Mouse (Mus musculus): ENCODE measurements around the gene Morf4l1.
A peak's percentile ranks its signal among the peaks of the same experiment; 100 is the strongest.
"Not testable (repeated sequence)": the region's sequence is repeated elsewhere in the genome, so short reads cannot be mapped to it uniquely, and the experiment has no call there.

Morf4l1 gene

GRCm38 (mm10) chr9:90113651-90114566, 665 bp downstream of the Morf4l1 start:
- peak; percentile 92 to 93 for DNase-seq (ENCODE audit: low spot score in 2 of 2)

GRCm38 (mm10) chr9:90113151-90113550, 1.4 kb downstream of the Morf4l1 start:
- no peak for DNase-seq (ENCODE audit: low spot score in 2 of 2)

GRCm38 (mm10) chr9:90109386-90109785, 5.2 kb downstream of the Morf4l1 start:
- DNase-seq (ENCODE audit: low spot score in 2 of 2) = no peak

- no peak for DNase-seq (ENCODE audit: low spot score in 2 of 2)
Observed at GRCm38 (mm10) chr9:90108272-90108671, 6.3 kb downstream of the Morf4l1 start.

GRCm38 (mm10) chr9:90106915-90107314, 7.7 kb downstream of the Morf4l1 start:
- DNase-seq (ENCODE audit: low spot score in 2 of 2) = no peak

- DNase-seq (ENCODE audit: low spot score in 2 of 2) = no peak
Observed at GRCm38 (mm10) chr9:90105462-90105861, 9.1 kb downstream of the Morf4l1 start.

GRCm38 (mm10) chr9:90100760-90101159, 13.8 kb downstream of the Morf4l1 start:
- no peak for DNase-seq (ENCODE audit: low spot score in 2 of 2)

GRCm38 (mm10) chr9:90098934-90099333, 15.6 kb downstream of the Morf4l1 start:
- DNase-seq (ENCODE audit: low spot score in 2 of 2) = peak in 1 of 2 experiments; percentile 23

- DNase-seq (ENCODE audit: low spot score in 2 of 2) = no peak
Observed at GRCm38 (mm10) chr9:90089339-90090104, 25.1 kb downstream of the Morf4l1 start.

GRCm38 (mm10) chr9:90087906-90088485, 26.6 kb downstream of the Morf4l1 start:
- DNase-seq (ENCODE audit: low spot score in 2 of 2) = no peak

GRCm38 (mm10) chr9:90084766-90085468, 29.7 kb downstream of the Morf4l1 start:
- DNase-seq (ENCODE audit: low spot score in 2 of 2) = no peak

GRCm38 (mm10) chr9:90084152-90084551, 30.4 kb downstream of the Morf4l1 start:
- DNase-seq (ENCODE audit: low spot score in 2 of 2) = no peak

GRCm38 (mm10) chr9:90082992-90083391, 31.6 kb downstream of the Morf4l1 start:
- DNase-seq (ENCODE audit: low spot score in 2 of 2) = no peak

- DNase-seq (ENCODE audit: low spot score in 2 of 2) = not testable (repeated sequence)
Observed at GRCm38 (mm10) chr9:90081961-90082360, 32.6 kb downstream of the Morf4l1 start.

GRCm38 (mm10) chr9:90076849-90077461, 37.6 kb downstream of the Morf4l1 start:
- peak; percentile 69 to 75 for DNase-seq (ENCODE audit: low spot score in 2 of 2)

GRCm38 (mm10) chr9:90076131-90076530, 38.4 kb downstream of the Morf4l1 start:
- no peak for DNase-seq (ENCODE audit: low spot score in 2 of 2)

GRCm38 (mm10) chr9:90075336-90075735, 39.2 kb downstream of the Morf4l1 start:
- DNase-seq (ENCODE audit: low spot score in 2 of 2) = peak in 1 of 2 experiments; percentile 0

GRCm38 (mm10) chr9:90070174-90070573, 44.4 kb downstream of the Morf4l1 start:
- no peak for DNase-seq (ENCODE audit: low spot score in 2 of 2)

- DNase-seq (ENCODE audit: low spot score in 2 of 2) = no peak
Observed at GRCm38 (mm10) chr9:90069485-90069884, 45.1 kb downstream of the Morf4l1 start.

GRCm38 (mm10) chr9:90068786-90069185, 45.8 kb downstream of the Morf4l1 start:
- DNase-seq (ENCODE audit: low spot score in 2 of 2) = no peak

GRCm38 (mm10) chr9:90067341-90067740, 47.2 kb downstream of the Morf4l1 start:
- no peak for DNase-seq (ENCODE audit: low spot score in 2 of 2)
